Mouse (Mus musculus) urinary bladder, postnatal 14 days (tissue): ENCODE measurements around the gene Pla2g12a.

Experiments
- DNase-seq: peaks from one replicate; pipeline ENCODE4 v3.0.0; 2021; ENCODE audit warnings: low spot score

Gene Pla2g12a

DNA sequence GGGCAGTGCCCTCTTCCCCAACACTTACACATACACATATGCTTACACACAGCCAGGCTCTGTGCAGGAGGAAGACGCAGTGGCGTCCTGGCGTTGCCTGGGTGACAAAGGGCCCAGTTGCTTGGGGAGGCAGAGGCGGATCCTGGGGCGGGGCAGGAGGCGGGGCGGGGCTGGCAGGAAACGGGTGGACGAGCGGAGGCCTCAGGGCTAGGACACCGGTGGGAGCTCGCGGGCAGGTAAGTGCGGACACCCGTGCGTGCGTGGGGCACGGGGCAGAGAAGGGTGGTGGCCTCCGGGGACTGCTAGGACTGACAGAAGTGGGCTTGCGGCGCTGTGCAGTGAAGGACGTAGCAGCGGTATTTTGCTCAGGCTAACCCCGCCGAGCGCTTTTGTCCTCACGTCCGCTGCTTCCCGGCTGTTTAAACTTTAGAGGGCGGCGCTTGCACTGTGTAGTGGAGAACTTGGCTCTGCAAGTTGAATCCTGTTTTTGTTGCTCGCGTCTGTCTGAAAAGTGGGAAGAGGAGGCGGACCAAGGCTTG lies 22.9 kb downstream of the Pla2g12a start, which contains the start of gene Casp6:
Gene Casp6 (plus strand): TSS at position 155 of the 539 bp plus-strand sequence.
- peak; percentile 88 for DNase-seq

- DNase-seq: no peak
Observed at GRCm38 (mm10) chr3:129903369-129903768, 25.0 kb downstream of the Pla2g12a start.

DNA sequence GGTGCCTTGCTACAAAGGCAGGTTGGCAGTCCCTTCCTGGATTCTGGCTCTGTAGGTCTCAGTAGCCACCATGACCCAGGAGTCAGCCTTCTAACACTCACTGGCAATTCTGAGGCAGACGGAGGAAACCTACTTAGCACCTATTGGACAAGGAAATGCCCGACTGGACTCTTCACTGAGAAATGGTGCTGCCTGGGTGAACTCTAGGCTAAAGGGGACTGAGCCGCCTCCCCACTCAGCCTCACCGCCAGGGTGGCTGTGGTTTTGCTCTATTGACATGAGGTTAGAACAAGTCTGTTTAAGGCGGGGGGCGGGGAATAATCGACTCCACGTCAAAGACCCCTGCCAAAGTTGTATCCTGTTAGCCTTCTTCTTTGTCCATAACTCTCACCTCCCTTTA lies 25.5 kb downstream of the Pla2g12a start:
- DNase-seq: no peak

DNA sequence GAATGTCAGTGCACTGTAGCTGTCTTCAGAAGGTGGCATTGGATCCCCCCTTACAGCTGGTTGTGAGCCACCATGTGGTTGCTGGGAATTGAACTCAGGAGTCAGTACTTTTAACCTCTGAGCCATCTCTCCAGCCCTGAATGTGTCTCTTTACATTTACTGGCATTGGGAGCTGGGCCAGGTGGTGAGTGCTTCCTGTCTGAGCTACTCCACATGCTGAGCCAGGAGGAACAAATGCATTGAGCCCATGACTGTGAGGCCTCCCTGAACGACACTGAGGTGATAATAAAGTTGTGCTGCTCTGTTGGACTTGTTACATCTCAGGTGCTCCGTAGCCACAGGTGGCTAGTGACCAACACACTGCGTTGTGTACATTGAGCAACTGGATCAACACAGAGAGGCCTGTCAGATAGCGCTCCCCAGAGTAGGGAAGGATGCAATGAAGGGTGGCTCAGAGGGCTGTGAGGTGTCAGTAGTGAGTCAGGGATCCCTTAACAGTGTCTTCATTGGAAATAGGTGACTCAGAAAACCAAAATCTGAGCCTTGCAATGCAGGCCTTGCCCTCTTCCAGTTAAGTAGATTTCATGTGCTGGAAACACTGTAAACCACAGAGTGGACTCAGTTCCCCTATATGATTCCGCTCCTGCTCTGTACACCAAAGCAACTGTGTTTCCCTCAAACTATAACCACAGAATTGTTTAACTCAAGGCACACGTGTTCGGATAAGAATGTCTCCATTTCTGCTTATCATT lies 26.2 kb downstream of the Pla2g12a start:
- no peak for DNase-seq

DNA sequence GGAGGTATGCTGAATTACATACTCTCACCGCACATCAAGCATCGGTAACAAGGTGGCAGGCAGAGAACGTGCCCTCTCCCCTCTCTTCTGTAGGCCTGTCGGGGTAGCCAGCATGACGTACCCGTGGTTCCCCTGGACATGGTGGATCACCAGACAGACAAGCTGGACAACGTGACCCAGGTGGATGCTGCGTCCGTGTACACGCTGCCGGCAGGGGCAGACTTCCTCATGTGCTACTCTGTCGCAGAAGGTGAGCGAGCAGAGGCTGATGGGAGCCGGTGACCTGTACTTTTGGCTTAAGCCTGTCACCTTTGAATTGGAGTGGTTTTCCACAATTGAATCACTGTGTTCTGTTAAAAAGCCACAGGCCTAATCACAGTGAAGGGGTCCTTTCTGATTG lies 33.6 kb downstream of the Pla2g12a start:
- no peak for DNase-seq

DNA sequence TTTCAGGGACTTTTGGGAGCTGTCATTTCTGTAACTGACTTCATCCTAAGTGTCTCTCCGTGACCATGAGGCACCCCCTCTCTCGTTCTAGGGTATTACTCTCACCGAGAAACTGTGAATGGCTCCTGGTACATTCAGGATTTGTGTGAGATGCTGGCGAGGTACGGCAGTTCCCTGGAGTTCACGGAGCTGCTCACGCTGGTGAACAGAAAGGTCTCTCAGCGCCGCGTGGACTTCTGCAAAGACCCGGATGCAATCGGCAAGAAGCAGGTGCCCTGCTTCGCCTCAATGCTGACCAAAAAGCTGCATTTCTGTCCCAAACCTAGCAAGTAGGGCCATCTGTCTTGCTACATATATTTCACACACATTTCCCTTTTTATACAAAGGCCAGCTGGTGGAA lies 34.8 kb downstream of the Pla2g12a start:
- no peak for DNase-seq

DNA sequence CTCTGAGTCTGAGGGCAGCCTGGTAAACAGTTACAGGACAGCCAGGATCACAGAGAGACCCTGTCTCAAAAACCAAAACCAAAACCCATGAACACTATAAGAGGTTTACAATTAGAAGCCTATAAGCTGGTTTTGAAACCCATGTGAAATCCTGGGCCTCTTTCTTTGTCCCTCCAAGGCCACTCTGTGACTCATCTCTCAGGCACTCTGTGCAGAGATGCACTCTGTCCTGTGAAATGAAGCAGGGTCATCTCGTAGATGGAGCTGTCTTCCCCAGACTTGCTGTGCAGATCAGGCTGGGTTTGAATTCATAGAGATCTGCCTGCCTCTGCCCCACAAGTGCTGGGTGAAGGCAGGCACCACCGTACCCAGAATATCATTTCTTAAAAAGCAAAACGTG lies 39.0 kb downstream of the Pla2g12a start:
- no peak for DNase-seq

DNA sequence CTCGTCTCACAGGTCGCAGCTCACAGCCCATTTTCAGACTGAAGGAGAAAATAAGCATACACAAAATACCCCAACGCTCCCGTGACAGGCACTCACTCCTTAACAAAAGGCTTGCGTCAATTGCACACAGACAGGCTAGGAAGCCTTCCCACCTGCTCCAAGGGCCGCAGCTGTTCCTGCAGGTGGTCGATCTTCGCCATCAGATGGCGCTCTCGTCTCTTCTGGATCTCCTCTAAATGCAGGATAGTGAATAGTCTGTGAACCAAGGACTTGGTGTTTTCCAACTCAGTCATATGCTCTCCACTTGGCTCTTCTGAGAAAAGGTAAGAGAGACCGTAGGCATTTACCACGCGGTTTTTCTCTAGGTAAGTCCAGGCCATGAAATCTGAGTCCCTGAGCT lies 40.0 kb downstream of the Pla2g12a start:
- DNase-seq: peak; percentile 69

- no peak for DNase-seq
Observed at GRCm38 (mm10) chr3:129923581-129923980, 45.2 kb downstream of the Pla2g12a start.

DNA sequence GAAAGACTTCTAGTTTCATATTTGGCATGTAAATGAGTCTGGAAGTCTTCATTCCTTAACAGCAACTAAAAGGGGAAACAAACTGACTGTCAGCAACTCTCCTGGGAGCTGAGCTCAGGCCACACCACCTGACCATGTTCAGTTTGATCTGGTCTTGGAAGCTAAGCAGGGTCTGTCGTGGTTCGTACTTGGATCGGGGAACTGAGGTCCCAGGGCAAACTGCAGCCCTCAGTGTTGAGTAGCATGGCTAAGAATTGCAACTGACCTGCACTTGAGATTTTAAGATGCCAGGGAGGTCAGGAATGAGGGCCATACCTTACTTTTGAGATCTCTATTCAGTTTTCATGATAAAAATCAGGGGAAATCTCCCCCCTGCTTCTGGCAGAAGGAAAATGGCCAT lies 47.5 kb downstream of the Pla2g12a start:
- no peak for DNase-seq

GRCm38 (mm10) chr3:129930213-129930778 lies 51.9 kb downstream of the Pla2g12a start:
- no peak for DNase-seq

- DNase-seq: no peak
Observed at GRCm38 (mm10) chr3:129932443-129932842, 54.0 kb downstream of the Pla2g12a start.

DNA sequence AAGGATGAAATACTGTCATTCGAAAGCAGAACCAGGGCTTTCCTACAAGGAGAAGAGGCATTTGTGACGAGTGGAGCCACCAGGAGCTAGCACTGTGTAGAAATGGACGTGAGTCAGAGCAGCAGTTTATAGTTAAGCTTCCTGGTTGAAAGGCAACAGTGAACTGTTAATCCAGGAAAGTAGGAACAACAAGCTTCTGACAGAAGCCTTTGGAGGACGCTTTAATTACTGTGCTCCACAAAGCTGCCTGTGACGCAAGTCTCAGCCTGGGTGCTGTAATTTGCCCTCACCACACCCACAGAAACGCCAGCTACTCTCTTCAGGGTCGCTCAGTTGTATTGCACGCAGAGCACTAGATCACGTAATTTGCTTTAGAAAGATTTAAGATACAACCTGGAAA lies 58.2 kb downstream of the Pla2g12a start:
- DNase-seq: no peak

GRCm38 (mm10) chr3:129937848-129938247 lies 59.4 kb downstream of the Pla2g12a start:
- DNase-seq: peak; percentile 42

DNA sequence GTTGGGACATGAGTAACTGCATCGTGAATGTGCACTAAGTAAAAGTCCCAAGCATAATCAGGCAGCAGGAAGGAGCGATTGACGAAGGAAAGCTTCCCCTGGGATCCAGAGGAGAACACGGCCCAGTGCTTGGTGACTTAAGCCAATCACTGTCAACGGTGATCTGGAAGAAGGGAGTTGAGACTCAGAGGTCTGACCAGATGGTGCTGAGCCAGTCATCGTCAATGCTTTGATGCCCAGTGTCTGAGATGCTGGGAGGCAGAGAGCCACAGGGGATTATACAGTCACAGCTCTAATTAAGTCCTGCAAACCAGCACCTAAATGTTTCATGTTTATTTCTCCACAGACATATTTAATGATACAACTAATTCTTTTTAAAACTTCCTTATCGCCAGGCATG lies 60.7 kb downstream of the Pla2g12a start:
- no peak for DNase-seq

- no peak for DNase-seq
Observed at GRCm38 (mm10) chr3:129940780-129941179, 62.4 kb downstream of the Pla2g12a start.

GRCm38 (mm10) chr3:129941291-129941690 lies 62.9 kb downstream of the Pla2g12a start:
- no peak for DNase-seq

GRCm38 (mm10) chr3:129943813-129944212 lies 65.4 kb downstream of the Pla2g12a start:
- no peak for DNase-seq
